Mouse (Mus musculus) intestine, embryonic 14.5 days (tissue): ENCODE measurements around the gene Gm3415. TPM values are rescaled to one million over a fixed set of nuclear protein-coding genes. Genes with fewer than 3 reads are reported as not detected.

Experiments used
- polyA plus RNA-seq: library from polyadenylated mRNA; unstranded; fragments of >200 nt; fragmentation: Nextera tagmentation; extraction: Ambion mirVana; gene quantifications from 2 replicates; pipeline ENCODE4 v1.2.1, GENCODE M21; 2014

Gene Gm3415
- polyA plus RNA-seq, 1 experiment from 2014 or later = not detected

Other genes starting within 250 kb of the Gm3415 start
- gene Wasf3, start 171.2 kb upstream of the Gm3415 start, polyA plus RNA-seq = 1.5 TPM in 2 replicates
- gene Gm6408, start 74.2 kb upstream of the Gm3415 start, polyA plus RNA-seq = not detected in 2 replicates
- not detected in 2 replicates for gene Gm6370, start 64.8 kb upstream of the Gm3415 start, polyA plus RNA-seq
- not detected in 2 replicates for gene 4930449I24Rik, start 53.7 kb upstream of the Gm3415 start, polyA plus RNA-seq
- gene Gm3402, start 42.0 kb upstream of the Gm3415 start, polyA plus RNA-seq = not detected in 2 replicates
- gene Gm3404, start 30.3 kb upstream of the Gm3415 start, polyA plus RNA-seq = not detected in 2 replicates
- not detected in 2 replicates for gene Gm3409, start 18.5 kb upstream of the Gm3415 start, polyA plus RNA-seq
- 0.62 TPM in 1 of 2 replicates, not detected in the other for gene Gpr12, start 29.1 kb downstream of the Gm3415 start, polyA plus RNA-seq
- gene Usp12, start 238.9 kb downstream of the Gm3415 start, polyA plus RNA-seq = 19.2 and 19.6 TPM in 2 replicates